Mouse (Mus musculus) thymus, adult 2 months (tissue): ENCODE measurements at regions not wholly inside any gene's neighbourhood (a gene's known extent, or its start where the extent isn't known, plus 50 kb on each side); places are given as distances from the start of the nearest gene placed in this dataset.

Source experiments
- CTCF ChIP-seq: fragments of 200-500 bp; IDR thresholded peaks from 2 replicates; pipeline ENCODE4 v1.5.1; 2012; ENCODE audit warnings: mild to moderate bottlenecking, control low read depth, low read length, moderate library complexity, borderline replicate concordance; ENCODE audit not compliant: control insufficient read depth, poor library complexity, insufficient read depth; ENCODE audit errors: extremely low read depth
- POLR2A ChIP-seq: fragments of 200-500 bp; IDR thresholded peaks from 2 replicates; pipeline ENCODE4 v1.6.1; 2012; ENCODE audit warnings: mild to moderate bottlenecking, low read length, control low read depth, moderate library complexity; ENCODE audit not compliant: control insufficient read depth, poor library complexity, insufficient read depth; ENCODE audit errors: extremely low read depth

DNA sequence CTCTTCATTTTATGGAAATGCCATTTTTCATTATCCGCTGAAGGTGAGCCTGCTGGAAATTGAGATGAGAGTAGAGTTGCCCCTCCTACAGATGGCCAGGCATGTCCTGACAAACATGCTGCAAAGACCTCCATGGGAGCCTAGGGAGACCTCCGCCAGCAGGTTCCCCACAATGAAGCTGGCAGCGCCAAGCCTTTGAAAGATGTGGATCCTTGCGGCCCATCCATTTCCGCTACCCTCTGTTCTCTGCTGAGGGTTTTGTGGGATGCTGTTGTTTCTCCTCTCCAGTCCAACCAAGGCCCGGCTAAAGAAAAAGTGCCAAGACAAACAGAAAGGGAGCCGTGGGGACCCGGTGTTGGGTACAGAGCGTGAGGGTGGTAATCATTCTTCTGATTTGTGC, 458.3 kb upstream of the Smim15 start:
- TF ChIP-seq CTCF (no peak), POLR2A (no peak)
